Mouse (Mus musculus) layer of hippocampus, postnatal 10 days (tissue): ENCODE results near the gene Gm20708. TPM values are rescaled to one million over a fixed set of nuclear protein-coding genes. Genes with fewer than 3 reads are reported as not detected.
"Not testable (repeated sequence)": the region's sequence is repeated elsewhere in the genome, so short reads cannot be mapped to it uniquely, and the experiment has no call there.

Experiments
- DNase-seq, 2 experiments: peaks; one replicate each; pipeline ENCODE4 v3.0.0; 2021; ENCODE audit warnings: low spot score in 2 of 2
- total RNA-seq, 2 experiments: library from RNA; stranded (reverse); gene quantifications; 2 replicates each; pipeline ENCODE4 v1.2.3; 2021

Gene Gm20708
- total RNA-seq, 2 experiments from 2014 or later = 3.4 to 3.5 TPM

- DNase-seq = no peak
Observed at GRCm38 (mm10) chr11:117806781-117807180, 2.7 kb upstream of the Gm20708 start.

GRCm38 (mm10) chr11:117810401-117811046 is 1.1 kb downstream of the Gm20708 start:
- DNase-seq = peak; percentile 69 to 73

- no peak for DNase-seq
Observed at GRCm38 (mm10) chr11:117813867-117814266, 4.4 kb downstream of the Gm20708 start.

- no peak for DNase-seq
Observed at GRCm38 (mm10) chr11:117814704-117815366, 5.4 kb downstream of the Gm20708 start.

- not testable (repeated sequence) for DNase-seq
Observed at GRCm38 (mm10) chr11:117815850-117816249, 6.4 kb downstream of the Gm20708 start.

- no peak for DNase-seq
Observed at GRCm38 (mm10) chr11:117816389-117816996, 7.0 kb downstream of the Gm20708 start.

- DNase-seq = no peak
Observed at GRCm38 (mm10) chr11:117819095-117819494, 9.6 kb downstream of the Gm20708 start.

GRCm38 (mm10) chr11:117820173-117820572 is 10.7 kb downstream of the Gm20708 start:
- no peak for DNase-seq

GRCm38 (mm10) chr11:117821868-117822267 is 12.4 kb downstream of the Gm20708 start:
- DNase-seq = no peak

- DNase-seq = no peak
Observed at GRCm38 (mm10) chr11:117822728-117823241, 13.3 kb downstream of the Gm20708 start.

- no peak for DNase-seq
Observed at GRCm38 (mm10) chr11:117823411-117823810, 13.9 kb downstream of the Gm20708 start.

GRCm38 (mm10) chr11:117824060-117824969 is 14.8 kb downstream of the Gm20708 start:
- DNase-seq = peak; percentile 86

GRCm38 (mm10) chr11:117825333-117826101 is 16.0 kb downstream of the Gm20708 start, which contains the start of the genes Afmid and Tk1:
TSS of gene Afmid (plus strand) at chr11:117825924.
TSS of gene Tk1 (minus strand) at chr11:117826092.
- DNase-seq = peak; percentile 54 to 59

GRCm38 (mm10) chr11:117826164-117826563 is 16.7 kb downstream of the Gm20708 start:
- no peak for DNase-seq

GRCm38 (mm10) chr11:117826916-117827315 is 17.4 kb downstream of the Gm20708 start:
- DNase-seq = no peak

- DNase-seq = no peak
Observed at GRCm38 (mm10) chr11:117827386-117827785, 17.9 kb downstream of the Gm20708 start.

- DNase-seq = no peak
Observed at GRCm38 (mm10) chr11:117828149-117828887, 18.9 kb downstream of the Gm20708 start.

GRCm38 (mm10) chr11:117828888-117829604 is 19.6 kb downstream of the Gm20708 start:
- DNase-seq = no peak
